Mouse (Mus musculus): ENCODE results near the gene Fam131b. TPM values are rescaled to one million over a fixed set of nuclear protein-coding genes. Genes with fewer than 3 reads are reported as not detected.

Fam131b gene
- polyA plus RNA-seq, 1 experiment from 2014 or later, result 3.0 TPM

- DNase-seq (ENCODE audit: low spot score, missing footprints), result peak; percentile 19
- H3K9ac ChIP-seq (ENCODE audit: low read length), result no peak overlapping the region
These were observed 15.5 kb upstream of the Fam131b start for GRCm38 (mm10) chr6:42339981-42340380.

GRCm38 (mm10) chr6:42339189-42339588 is 14.7 kb upstream of the Fam131b start:
- Histone ChIP-seq H3K9me3 (ENCODE audit: control insufficient read depth, low read length) (no peaks in the 10 kb centered on the region), H3K27me3 (ENCODE audit: control insufficient read depth, insufficient read depth, low read length) (no peaks in the 10 kb centered on the region), H3K4me3 (ENCODE audit: low read depth, low read length) (no peak overlapping the region), H3K9ac (ENCODE audit: low read length) (no peak overlapping the region), H3K4me2 (no peak overlapping the region), H3K4me1 (ENCODE audit: control insufficient read depth, insufficient read depth, low read length) (no peaks in the 10 kb centered on the region), H3K36me3 (ENCODE audit: control insufficient read depth, insufficient read depth, low read length) (no peaks in the 10 kb centered on the region), H3K27ac (ENCODE audit: low read depth, low read length) (no peak overlapping the region)
- WGBS, result 90% methylated on average over 2 of the region's 2 CpGs
- DNase-seq (ENCODE audit: low spot score, missing footprints) (peak; percentile 14), ATAC-seq (ENCODE audit: low FRiP score) (no peak)

More at GRCm38 (mm10) chr6:42339981-42340380, 15.5 kb upstream of the Fam131b start:
- no peak overlapping the region for H3K27ac ChIP-seq (ENCODE audit: low read depth, low read length)
- no peak for ATAC-seq (ENCODE audit: low FRiP score)
- no peaks in the 10 kb centered on the region for H3K9me3 ChIP-seq (ENCODE audit: control insufficient read depth, low read length)
- no peaks in the 10 kb centered on the region for H3K4me1 ChIP-seq (ENCODE audit: control insufficient read depth, insufficient read depth, low read length)
- WGBS, result 77% methylated on average over 5 of the region's 5 CpGs
- H3K4me2 ChIP-seq, result no peak overlapping the region
- no peak overlapping the region for H3K4me3 ChIP-seq (ENCODE audit: low read depth, low read length)
- no peaks in the 10 kb centered on the region for H3K27me3 ChIP-seq (ENCODE audit: control insufficient read depth, insufficient read depth, low read length)
- no peaks in the 10 kb centered on the region for H3K36me3 ChIP-seq (ENCODE audit: control insufficient read depth, insufficient read depth, low read length)

DNA sequence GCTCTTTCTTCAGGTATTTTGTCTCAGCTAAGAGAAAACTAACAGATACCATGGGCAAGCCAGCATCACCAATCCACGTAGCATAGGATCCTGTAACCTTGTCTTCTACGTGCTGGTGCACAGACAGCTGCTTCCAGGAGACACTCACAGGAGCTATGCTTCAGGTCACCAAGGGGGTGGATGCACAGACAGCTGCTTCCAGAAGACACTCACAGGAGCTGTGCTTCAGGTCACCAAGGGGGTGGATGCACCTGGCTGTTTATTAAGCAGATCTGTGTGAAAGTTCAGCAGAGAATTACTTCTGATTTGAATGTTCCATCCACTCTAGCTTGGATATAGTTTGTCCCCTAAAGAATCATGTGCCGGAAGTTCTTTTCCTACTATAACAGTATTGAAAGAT is 6.5 kb upstream of the Fam131b start:
- H3K4me3 ChIP-seq (ENCODE audit: low read depth, low read length), result no peak overlapping the region
- no peak for ATAC-seq (ENCODE audit: low FRiP score)
- no peaks in the 10 kb centered on the region for H3K9me3 ChIP-seq (ENCODE audit: control insufficient read depth, low read length)
- H3K36me3 ChIP-seq (ENCODE audit: control insufficient read depth, insufficient read depth, low read length), result no peaks in the 10 kb centered on the region
- peaks cover 7% of the 10 kb centered on the region; the same call in 1 of the 2 replicates for H3K27me3 ChIP-seq (ENCODE audit: control insufficient read depth, insufficient read depth, low read length)
- no peak overlapping the region for H3K9ac ChIP-seq (ENCODE audit: low read length)
- H3K4me1 ChIP-seq (ENCODE audit: control insufficient read depth, insufficient read depth, low read length), result peaks cover 2% of the 10 kb centered on the region; the same call in 1 of the 2 replicates
- no peak for DNase-seq (ENCODE audit: low spot score, missing footprints)
- WGBS, result 94% methylated on average over 3 of the region's 3 CpGs
- no peak overlapping the region for H3K4me2 ChIP-seq
- no peak overlapping the region for H3K27ac ChIP-seq (ENCODE audit: low read depth, low read length)

- Histone ChIP-seq H3K9ac (ENCODE audit: low read length) (no peak overlapping the region), H3K4me2 (no peak overlapping the region), H3K4me1 (ENCODE audit: control insufficient read depth, insufficient read depth, low read length) (peaks cover 2% of the 10 kb centered on the region; the same call in 1 of the 2 replicates), H3K36me3 (ENCODE audit: control insufficient read depth, insufficient read depth, low read length) (no peaks in the 10 kb centered on the region), H3K27ac (ENCODE audit: low read depth, low read length) (no peak overlapping the region), H3K9me3 (ENCODE audit: control insufficient read depth, low read length) (no peaks in the 10 kb centered on the region), H3K27me3 (ENCODE audit: control insufficient read depth, insufficient read depth, low read length) (peaks cover 7% of the 10 kb centered on the region; the same call in 1 of the 2 replicates), H3K4me3 (ENCODE audit: low read depth, low read length) (no peak overlapping the region)
- no peak for ATAC-seq (ENCODE audit: low FRiP score)
- no peak for DNase-seq (ENCODE audit: low spot score, missing footprints)
- WGBS, result 83% methylated on average over 3 of the region's 3 CpGs
These were observed 5.8 kb upstream of the Fam131b start for GRCm38 (mm10) chr6:42330216-42330615.

DNA sequence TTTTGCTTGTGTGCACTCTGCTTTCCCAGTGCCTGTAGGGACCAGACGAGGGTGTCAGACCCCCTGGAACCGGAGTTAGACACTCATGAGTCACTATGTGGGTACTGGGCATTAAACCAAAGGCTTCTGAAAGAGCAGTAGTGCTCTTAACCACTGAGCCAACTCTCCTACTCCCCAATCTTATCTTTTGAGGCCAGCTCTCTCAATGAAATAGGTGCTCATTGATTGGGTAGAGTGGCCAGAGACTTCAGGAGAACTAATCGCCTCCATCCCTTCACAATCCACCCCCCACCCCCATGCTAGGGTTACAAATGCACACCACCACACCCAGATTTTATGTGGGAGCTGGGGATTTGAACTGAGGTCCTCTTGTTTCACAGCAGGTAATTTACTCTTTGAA is 4.3 kb upstream of the Fam131b start:
- WGBS, result 89% methylated on average over 3 of the region's 3 CpGs
- no peak overlapping the region for H3K4me2 ChIP-seq
- no peaks in the 10 kb centered on the region for H3K9me3 ChIP-seq (ENCODE audit: control insufficient read depth, low read length)
- ATAC-seq (ENCODE audit: low FRiP score) (no peak), DNase-seq (ENCODE audit: low spot score, missing footprints) (no peak)
- peaks cover 5% of the 10 kb centered on the region; the same call in 1 of the 2 replicates for H3K4me1 ChIP-seq (ENCODE audit: control insufficient read depth, insufficient read depth, low read length)
- H3K9ac ChIP-seq (ENCODE audit: low read length), result no peak overlapping the region
- no peak overlapping the region for H3K4me3 ChIP-seq (ENCODE audit: low read depth, low read length)
- H3K27me3 ChIP-seq (ENCODE audit: control insufficient read depth, insufficient read depth, low read length), result peaks cover 7% of the 10 kb centered on the region; the same call in 1 of the 2 replicates
- no peak overlapping the region for H3K27ac ChIP-seq (ENCODE audit: low read depth, low read length)
- H3K36me3 ChIP-seq (ENCODE audit: control insufficient read depth, insufficient read depth, low read length), result no peaks in the 10 kb centered on the region

DNA sequence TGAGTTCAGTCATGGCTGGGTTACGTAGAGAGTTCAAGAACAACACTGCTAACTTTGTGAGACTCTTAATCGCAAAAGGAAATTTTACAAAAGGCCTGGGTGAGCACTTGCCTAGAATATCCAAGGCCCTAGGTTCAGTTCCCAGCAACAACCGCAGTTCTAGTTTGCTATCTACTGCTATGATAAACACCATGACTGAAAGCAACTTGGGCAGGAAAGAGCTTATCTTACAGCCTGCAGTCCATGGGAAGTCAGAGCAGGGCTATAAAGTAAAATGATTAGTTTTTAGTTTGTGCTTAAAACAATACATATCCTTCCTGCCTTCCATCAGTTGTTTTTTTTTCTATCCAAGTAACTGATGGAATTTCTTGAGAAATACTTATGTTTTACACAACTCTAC is 2.1 kb upstream of the Fam131b start:
- Histone ChIP-seq H3K4me2 (no peak overlapping the region), H3K4me3 (ENCODE audit: low read depth, low read length) (no peak overlapping the region), H3K36me3 (ENCODE audit: control insufficient read depth, insufficient read depth, low read length) (no peaks in the 10 kb centered on the region), H3K27me3 (ENCODE audit: control insufficient read depth, insufficient read depth, low read length) (peaks cover 10% of the 10 kb centered on the region; the same call in 1 of the 2 replicates), H3K27ac (ENCODE audit: low read depth, low read length) (no peak overlapping the region), H3K9ac (ENCODE audit: low read length) (no peak overlapping the region), H3K9me3 (ENCODE audit: control insufficient read depth, low read length) (no peaks in the 10 kb centered on the region), H3K4me1 (ENCODE audit: control insufficient read depth, insufficient read depth, low read length) (peaks cover 5% of the 10 kb centered on the region; the same call in 1 of the 2 replicates)
- ATAC-seq (ENCODE audit: low FRiP score) (no peak), DNase-seq (ENCODE audit: low spot score, missing footprints) (no peak)
- WGBS, result 89% methylated on average over 3 of the region's 3 CpGs

DNA sequence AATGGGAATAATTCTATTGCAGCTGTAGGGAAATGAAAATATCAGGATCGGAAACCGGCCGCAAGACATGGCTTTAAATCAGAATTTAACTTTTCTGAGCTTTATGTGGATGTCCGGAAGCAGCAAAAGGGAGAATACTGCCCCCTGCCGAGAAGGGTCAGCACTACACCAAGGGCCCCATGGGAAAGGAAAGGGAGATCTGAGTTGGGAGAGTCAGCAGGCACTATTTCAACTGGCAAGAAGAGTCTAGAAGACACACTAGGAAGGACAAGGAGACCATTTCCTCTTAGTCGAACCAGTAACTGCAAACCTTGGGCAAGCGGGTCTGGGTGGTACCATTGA is 796 bp upstream of the Fam131b start:
- no peaks in the 10 kb centered on the region for H3K36me3 ChIP-seq (ENCODE audit: control insufficient read depth, insufficient read depth, low read length)
- peaks cover 10% of the 10 kb centered on the region; the same call in 1 of the 2 replicates for H3K27me3 ChIP-seq (ENCODE audit: control insufficient read depth, insufficient read depth, low read length)
- H3K9ac ChIP-seq (ENCODE audit: low read length), result peak overlapping the region; percentile 78
- no peaks in the 10 kb centered on the region for H3K9me3 ChIP-seq (ENCODE audit: control insufficient read depth, low read length)
- ATAC-seq (ENCODE audit: low FRiP score) (peak; percentile 6), DNase-seq (ENCODE audit: low spot score, missing footprints) (peak; percentile 98)
- peak overlapping the region; percentile 65 for H3K4me3 ChIP-seq (ENCODE audit: low read depth, low read length)
- H3K4me1 ChIP-seq (ENCODE audit: control insufficient read depth, insufficient read depth, low read length), result peaks cover 5% of the 10 kb centered on the region; the same call in 1 of the 2 replicates
- 1% methylated on average over 7 of the region's 7 CpGs for WGBS
- peak overlapping the region; percentile 88 for H3K4me2 ChIP-seq
- no peak overlapping the region; the same call in 1 of the 2 replicates for H3K27ac ChIP-seq (ENCODE audit: low read depth, low read length)

DNA sequence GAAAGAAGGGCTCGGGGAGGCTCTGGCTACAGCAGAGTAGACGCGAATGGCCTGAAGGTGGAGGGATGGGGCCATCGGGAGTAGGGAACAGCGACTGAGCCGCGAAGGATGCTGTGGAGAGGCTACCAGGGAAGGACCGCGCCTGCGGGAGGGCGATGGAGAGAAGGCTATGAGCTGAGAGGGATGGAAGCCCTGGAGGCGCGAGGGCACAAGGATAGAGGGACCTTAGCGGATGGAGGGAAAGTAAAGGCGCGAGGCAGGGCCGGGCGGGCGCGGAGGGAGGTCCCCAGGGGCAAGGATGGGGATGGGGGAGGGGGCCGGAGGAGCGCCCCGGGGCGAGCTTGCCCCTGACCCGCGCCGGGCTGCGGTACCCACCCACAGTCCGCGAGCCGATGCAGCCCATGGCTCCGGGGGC is 369 bp downstream of the Fam131b start:
- Histone ChIP-seq H3K27me3 (ENCODE audit: control insufficient read depth, insufficient read depth, low read length) (peaks cover 10% of the 10 kb centered on the region; the same call in 1 of the 2 replicates), H3K4me3 (ENCODE audit: low read depth, low read length) (peak overlapping the region; percentile 65), H3K4me2 (peak overlapping the region; percentile 88), H3K9me3 (ENCODE audit: control insufficient read depth, low read length) (no peaks in the 10 kb centered on the region), H3K4me1 (ENCODE audit: control insufficient read depth, insufficient read depth, low read length) (peaks cover 5% of the 10 kb centered on the region; the same call in 1 of the 2 replicates), H3K9ac (ENCODE audit: low read length) (peak overlapping the region; percentile 78), H3K36me3 (ENCODE audit: control insufficient read depth, insufficient read depth, low read length) (no peaks in the 10 kb centered on the region), H3K27ac (ENCODE audit: low read depth, low read length) (peak overlapping the region; percentile 80)
- no peak for DNase-seq (ENCODE audit: low spot score, missing footprints)
- 0% methylated on average over 17 of the region's 32 CpGs for WGBS
- peak; percentile 81 for ATAC-seq (ENCODE audit: low FRiP score)

- ATAC-seq (ENCODE audit: low FRiP score) (peak; percentile 38), DNase-seq (ENCODE audit: low spot score, missing footprints) (peak; percentile 95)
- peak overlapping the region; percentile 80; the same call in 1 of the 2 replicates for H3K27ac ChIP-seq (ENCODE audit: low read depth, low read length)
- peak overlapping the region; percentile 88 for H3K4me2 ChIP-seq
- H3K36me3 ChIP-seq (ENCODE audit: control insufficient read depth, insufficient read depth, low read length), result no peaks in the 10 kb centered on the region
- peaks cover 5% of the 10 kb centered on the region; the same call in 1 of the 2 replicates for H3K4me1 ChIP-seq (ENCODE audit: control insufficient read depth, insufficient read depth, low read length)
- no peaks in the 10 kb centered on the region for H3K9me3 ChIP-seq (ENCODE audit: control insufficient read depth, low read length)
- H3K4me3 ChIP-seq (ENCODE audit: low read depth, low read length), result peak overlapping the region; percentile 65
- 2% methylated on average over 27 of the region's 28 CpGs for WGBS
- H3K9ac ChIP-seq (ENCODE audit: low read length), result peak overlapping the region; percentile 78
- H3K27me3 ChIP-seq (ENCODE audit: control insufficient read depth, insufficient read depth, low read length), result peaks cover 7% of the 10 kb centered on the region; the same call in 1 of the 2 replicates
These were observed 924 bp downstream of the Fam131b start for GRCm38 (mm10) chr6:42323371-42324066.

Measured in midbrain, embryonic 11.5 days (tissue).